Mouse (Mus musculus) hindbrain, postnatal 0 days (tissue): ENCODE data around the gene Lin28a. TPM values are rescaled to one million over a fixed set of nuclear protein-coding genes. Genes with fewer than 3 reads are reported as not detected.
A peak's percentile ranks its signal among the peaks of the same experiment; 100 is the strongest.

ENCODE experiments used
- ATAC-seq: fragments of 200-750 bp; cut with Nextera tagmentation; 2 replicates; pipeline ENCODE4 v1.8.0; 2017; ENCODE audit warnings: mild to moderate bottlenecking, moderate TSS enrichment, moderate library complexity
- DNase-seq: peaks from one replicate; pipeline ENCODE4 v3.0.0-alpha.2; 2015; ENCODE audit warnings: low spot score
- H3K27ac ChIP-seq: fragments of 300-500 bp; sonication (generic); 2 replicates; pipeline ENCODE4 v1.5.1; 2014; ENCODE audit warnings: mild to moderate bottlenecking
- H3K27me3 ChIP-seq: fragments of 300-500 bp; sonication (generic); 2 replicates; pipeline ENCODE4 v1.6.1; 2014; ENCODE audit warnings: low read length, mixed read lengths; ENCODE audit not compliant: insufficient read depth
- H3K36me3 ChIP-seq: fragments of 300-500 bp; sonication (generic); 2 replicates; pipeline ENCODE4 v1.6.1; 2014; ENCODE audit warnings: low read length, mixed read lengths; ENCODE audit not compliant: insufficient read depth
- H3K4me1 ChIP-seq: fragments of 300-500 bp; sonication (generic); 2 replicates; pipeline ENCODE4 v1.6.1; 2014; ENCODE audit warnings: antibody characterized with exemption, low read length, mixed read lengths; ENCODE audit not compliant: insufficient read depth
- H3K4me2 ChIP-seq: fragments of 300-500 bp; sonication (generic); 2 replicates; pipeline ENCODE4 v1.6.1; 2014; ENCODE audit warnings: low read depth, mild to moderate bottlenecking, low read length, moderate library complexity, mixed read lengths
- H3K4me3 ChIP-seq: fragments of 300-500 bp; sonication (generic); 2 replicates; pipeline ENCODE4 v1.5.1; 2014; ENCODE audit warnings: low read length
- H3K9ac ChIP-seq: fragments of 300-500 bp; sonication (generic); replicated peaks from 2 replicates; pipeline ENCODE4 v1.6.1; 2014; ENCODE audit warnings: mild to moderate bottlenecking, low read length, moderate library complexity, mixed read lengths
- H3K9me3 ChIP-seq: fragments of 300-500 bp; sonication (generic); 2 replicates; pipeline ENCODE4 v1.6.1; 2016; ENCODE audit warnings: low read length, mixed read lengths
- CTCF ChIP-seq: IDR thresholded peaks from 2 replicates; pipeline ENCODE4 v1.5.1; 2016; ENCODE audit warnings: antibody characterized with exemption, control low read depth, low read depth
- WGBS: fragments of 180-500 bp; shearing (Covaris S2); extraction: QIAGEN DNeasy Blood & Tissue Kit; methylation state at CpG from one replicate; pipeline ENCODE4 v1.1.7; 2014; 5-methylcytosine and 5-hydroxymethylcytosine counted together
- polyA plus RNA-seq: library from polyadenylated mRNA; unstranded; fragments of >200 nt; fragmentation: Nextera tagmentation; extraction: Ambion mirVana; gene quantifications from 2 replicates; pipeline ENCODE4 v1.2.1, GENCODE M21; 2015
- total RNA-seq: library from RNA; depleted of rRNA; stranded (reverse); fragments of >200 nt; gene quantifications from 2 replicates; pipeline ENCODE4 v1.2.3, GENCODE M21; 2014

The Lin28a gene
- total and polyA plus RNA-seq, 2 experiments from 2014 or later, result not detected

DNA sequence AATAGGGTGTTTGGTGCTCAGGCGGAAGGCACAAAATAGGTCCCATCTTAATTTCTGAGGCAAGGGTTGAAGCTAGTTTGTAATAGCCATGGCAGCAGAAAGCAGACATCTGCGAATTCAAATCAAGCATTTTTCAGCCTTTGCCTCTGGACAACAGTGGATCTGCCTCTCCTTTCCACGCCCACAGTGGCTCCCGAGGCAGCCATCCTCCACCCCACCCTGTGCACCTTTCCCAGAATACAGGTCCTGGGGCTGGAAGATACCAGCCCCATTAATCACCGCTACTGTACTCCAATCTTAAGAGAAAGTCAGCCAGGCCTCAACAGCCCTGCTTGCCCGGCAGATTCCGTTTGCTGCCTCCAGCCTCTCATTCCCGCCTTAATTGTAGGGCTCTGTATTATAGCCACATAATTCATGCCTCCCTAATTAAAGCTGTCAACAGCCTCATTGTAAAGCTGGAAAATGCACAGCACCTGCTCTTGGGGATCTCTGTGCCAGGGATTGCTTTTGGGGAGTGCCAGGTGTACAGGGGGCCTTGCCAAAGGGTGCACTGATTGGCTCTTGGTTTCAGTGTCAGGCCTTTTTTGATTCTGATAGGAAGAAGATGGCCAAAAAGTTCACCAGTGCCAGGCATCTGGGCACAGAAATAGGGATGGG, 49.4 kb downstream of the Lin28a start:
- H3K36me3 ChIP-seq, result peaks cover 8% of the 10 kb centered on the region; the same call in 1 of the 2 replicates
- no peaks in the 10 kb centered on the region for H3K27me3 ChIP-seq
- peaks cover 24% of the 10 kb centered on the region for H3K4me1 ChIP-seq
- no peak for ATAC-seq
- peak overlapping the region; percentile 72; the same call in 1 of the 2 replicates for H3K4me3 ChIP-seq
- H3K9ac ChIP-seq, result peak overlapping the region; percentile 94; the same call in 1 of the 2 replicates
- WGBS, result 36% methylated on average over 8 of the region's 8 CpGs
- no peaks in the 10 kb centered on the region for H3K9me3 ChIP-seq
- H3K27ac ChIP-seq, result peak overlapping the region; percentile 100
- DNase-seq, result peak; percentile 34
- TF ChIP-seq CTCF, result no peak
- peak overlapping the region; percentile 99 for H3K4me2 ChIP-seq

DNA sequence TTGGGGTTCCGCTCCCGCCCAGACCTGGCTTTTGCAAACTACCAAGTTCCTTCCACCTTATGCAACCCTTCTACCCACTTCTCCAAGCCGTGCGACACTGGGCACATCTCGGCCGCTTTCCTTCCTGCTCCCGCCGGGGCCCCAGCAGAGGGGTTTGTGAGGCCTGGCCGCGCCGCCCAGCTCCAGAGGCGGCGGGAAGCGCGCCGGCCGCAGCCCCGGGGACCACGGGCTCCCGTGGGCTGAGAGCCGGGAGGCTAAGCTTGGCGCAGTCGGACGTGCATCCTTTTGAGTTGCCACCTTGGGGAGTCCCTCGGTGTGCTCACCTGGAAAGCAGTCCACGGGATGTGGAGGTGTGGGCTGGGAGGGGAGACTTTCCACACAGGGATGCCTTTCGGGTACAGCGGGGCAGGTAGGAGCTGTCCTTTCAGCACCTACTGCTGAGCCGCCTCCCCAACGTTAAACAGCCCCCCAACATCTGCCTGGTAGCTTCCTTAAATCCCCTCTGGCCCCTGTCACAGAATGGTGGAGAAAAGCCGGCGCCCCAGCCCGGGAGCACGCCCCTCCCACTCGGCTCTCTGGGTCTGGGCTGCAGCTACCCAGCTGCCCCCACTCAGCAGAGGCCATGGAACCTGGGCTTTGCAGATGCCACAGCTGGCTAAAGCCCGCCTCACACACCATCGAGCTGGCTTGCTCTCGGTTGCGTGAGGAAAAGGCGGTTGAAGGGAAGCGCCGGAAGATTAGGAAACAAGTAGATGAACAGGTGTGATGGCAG, 50.3 kb downstream of the Lin28a start, which contains the start of gene Hmgn2:
Gene Hmgn2 (minus strand): TSS at position 501 of the 772 bp plus-strand sequence.
- peak; percentile 62 for DNase-seq
- ATAC-seq, result peak; percentile 72
- WGBS, result 1% methylated on average over 42 of the region's 42 CpGs
- no peaks in the 10 kb centered on the region for H3K27me3 ChIP-seq
- H3K27ac ChIP-seq, result peak within 1 kb of the TSS; percentile 100
- H3K9me3 ChIP-seq, result no peaks in the 10 kb centered on the region
- peak within 1 kb of the TSS; percentile 94 for H3K9ac ChIP-seq
- peak within 1 kb of the TSS; percentile 72 for H3K4me3 ChIP-seq
- H3K4me1 ChIP-seq, result peaks cover 24% of the 10 kb centered on the region
- no peak for TF ChIP-seq CTCF
- peaks cover 10% of the 10 kb centered on the region; the same call in 1 of the 2 replicates for H3K36me3 ChIP-seq
- peak within 1 kb of the TSS; percentile 99 for H3K4me2 ChIP-seq

DNA sequence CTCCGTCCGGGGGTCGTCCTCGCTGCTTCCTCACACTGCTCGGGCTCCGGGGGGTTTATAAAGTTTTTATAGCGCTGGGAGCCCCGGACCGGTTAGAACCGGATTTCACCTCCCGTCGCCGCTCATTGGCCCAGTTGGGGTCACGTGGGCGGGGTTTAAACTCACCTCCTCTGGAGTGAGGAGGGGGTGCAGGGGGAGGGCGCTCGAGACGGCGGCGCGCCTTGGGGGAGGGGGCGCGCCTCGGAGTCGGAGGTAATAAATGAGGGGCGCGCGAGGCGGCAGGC, 50.8 kb downstream of the Lin28a start:
- peak overlapping the region; percentile 94 for H3K9ac ChIP-seq
- 1% methylated on average over 29 of the region's 29 CpGs for WGBS
- H3K4me1 ChIP-seq, result peaks cover 24% of the 10 kb centered on the region
- peak overlapping the region; percentile 99 for H3K4me2 ChIP-seq
- H3K27ac ChIP-seq, result peak overlapping the region; percentile 100
- H3K27me3 ChIP-seq, result no peaks in the 10 kb centered on the region
- H3K36me3 ChIP-seq, result peaks cover 13% of the 10 kb centered on the region; the same call in 1 of the 2 replicates
- TF ChIP-seq CTCF, result no peak
- no peaks in the 10 kb centered on the region for H3K9me3 ChIP-seq
- ATAC-seq (peak; percentile 91), DNase-seq (peak; percentile 98)
- peak overlapping the region; percentile 72 for H3K4me3 ChIP-seq

DNA sequence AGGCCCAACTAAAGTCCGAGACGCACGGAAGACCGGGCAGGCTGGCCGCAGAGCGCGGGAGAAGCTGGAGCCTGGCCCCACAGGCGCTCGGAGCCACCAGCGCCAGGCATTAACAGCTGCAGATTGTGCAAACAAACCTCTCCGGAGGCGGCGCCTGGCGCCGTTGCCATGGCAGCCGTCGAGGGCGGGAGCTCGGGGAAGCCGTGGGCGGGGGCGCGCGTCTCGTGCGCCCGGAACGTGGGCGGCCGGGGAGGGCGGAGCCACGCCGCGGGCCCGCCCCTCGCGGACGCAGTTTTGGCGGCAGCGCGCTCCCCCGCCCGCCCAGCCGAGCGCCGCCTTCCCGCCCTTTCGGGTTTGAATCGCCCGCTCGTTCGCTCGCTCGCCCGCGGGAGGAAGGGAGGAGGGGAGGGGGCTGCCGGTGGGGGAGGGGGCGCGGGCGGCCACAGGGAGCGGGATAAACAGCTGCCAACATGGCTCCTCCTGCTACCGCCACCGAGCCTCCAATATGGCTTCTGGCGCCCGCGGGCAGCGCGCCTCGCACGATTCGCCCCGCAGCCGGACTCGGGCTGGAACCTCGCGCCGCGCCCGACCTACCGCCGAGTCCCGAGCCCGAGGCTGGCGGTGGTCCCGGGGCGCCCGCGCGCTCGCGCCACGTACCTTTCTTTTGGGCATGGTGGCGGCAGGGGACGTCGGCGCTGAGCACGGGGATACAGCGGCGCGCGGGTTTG, 51.3 kb downstream of the Lin28a start:
- Histone ChIP-seq H3K27ac (peak overlapping the region; percentile 100), H3K36me3 (peaks cover 16% of the 10 kb centered on the region; the same call in 1 of the 2 replicates), H3K4me1 (peaks cover 24% of the 10 kb centered on the region), H3K27me3 (no peaks in the 10 kb centered on the region), H3K4me3 (peak overlapping the region; percentile 72), H3K9ac (peak overlapping the region; percentile 94), H3K9me3 (no peaks in the 10 kb centered on the region), H3K4me2 (peak overlapping the region; percentile 99)
- 3% methylated on average over 68 of the region's 101 CpGs for WGBS
- TF ChIP-seq CTCF, result no peak; the same call in 1 of the 2 replicates
- peak; percentile 99 for DNase-seq
- ATAC-seq, result peak; percentile 80

DNA sequence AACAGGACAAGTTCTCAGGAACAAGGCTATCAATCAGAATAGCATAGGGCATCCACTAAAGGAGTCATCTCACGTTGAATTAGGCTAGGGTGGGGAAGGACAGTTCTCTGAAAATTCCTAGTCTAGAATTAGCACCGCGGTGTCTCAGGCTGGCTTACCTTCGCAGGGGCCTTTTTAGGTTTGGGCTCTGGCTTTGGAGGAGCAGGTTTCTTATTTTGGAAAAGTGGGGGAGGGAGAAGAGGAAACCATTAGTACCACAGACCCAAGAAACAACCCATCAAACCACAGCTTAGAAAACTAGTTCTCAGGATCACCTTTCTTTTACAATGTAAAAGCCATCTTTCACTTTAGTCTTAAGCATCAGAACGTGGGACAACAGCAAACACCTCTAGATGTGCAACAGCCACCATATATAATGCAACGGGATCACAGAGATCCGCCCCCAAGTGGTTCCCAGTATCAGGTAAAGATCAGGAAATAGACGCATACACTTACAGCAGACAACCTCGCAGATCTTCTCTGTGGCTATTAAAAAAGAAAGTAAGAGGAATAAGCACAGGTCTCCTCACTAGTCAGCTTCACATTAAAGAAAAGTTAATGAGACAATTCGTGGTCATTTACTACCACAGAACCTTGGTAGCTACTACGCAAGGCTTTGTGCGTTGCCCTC, 52.2 kb downstream of the Lin28a start:
- 43% methylated on average over 12 of the region's 12 CpGs for WGBS
- no peak for TF ChIP-seq CTCF
- ATAC-seq, result no peak
- Histone ChIP-seq H3K4me2 (peak overlapping the region; percentile 99), H3K9me3 (no peaks in the 10 kb centered on the region), H3K27me3 (no peaks in the 10 kb centered on the region), H3K36me3 (peaks cover 16% of the 10 kb centered on the region; the same call in 1 of the 2 replicates), H3K4me3 (peak overlapping the region; percentile 72), H3K9ac (peak overlapping the region; percentile 94; the same call in 1 of the 2 replicates), H3K27ac (peak overlapping the region; percentile 100; the same call in 1 of the 2 replicates), H3K4me1 (peaks cover 24% of the 10 kb centered on the region)
- no peak for DNase-seq

DNA sequence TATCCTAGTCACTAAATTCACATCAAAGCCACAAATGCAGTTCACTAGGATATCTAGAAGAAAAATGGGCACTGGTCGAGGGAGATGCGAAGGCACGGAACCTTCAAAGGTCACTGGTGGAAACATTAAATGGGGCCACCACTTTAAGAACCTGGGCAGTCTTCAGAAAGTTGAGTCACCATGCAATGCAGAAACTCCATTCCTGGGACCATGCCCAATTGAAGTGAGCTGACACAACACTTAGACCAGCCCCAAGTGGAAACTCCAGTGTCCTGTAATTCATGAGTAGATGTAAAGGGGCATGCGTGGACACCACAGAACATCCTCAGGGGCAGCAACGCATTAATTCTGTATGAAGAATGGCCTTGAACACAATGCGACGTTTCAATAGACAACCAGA, 56.1 kb downstream of the Lin28a start:
- TF ChIP-seq CTCF, result no peak
- H3K4me2 ChIP-seq, result no peak overlapping the region
- H3K9ac ChIP-seq, result no peak overlapping the region
- H3K9me3 ChIP-seq, result no peaks in the 10 kb centered on the region
- H3K36me3 ChIP-seq, result peaks cover 16% of the 10 kb centered on the region; the same call in 1 of the 2 replicates
- DNase-seq, result no peak
- H3K4me1 ChIP-seq, result peaks cover 7% of the 10 kb centered on the region
- H3K27ac ChIP-seq, result no peak overlapping the region
- ATAC-seq, result no peak
- no peaks in the 10 kb centered on the region for H3K27me3 ChIP-seq
- 82% methylated on average over 7 of the region's 7 CpGs for WGBS
- H3K4me3 ChIP-seq, result no peak overlapping the region
